Mouse (Mus musculus) small intestine, adult 2 months (tissue): ENCODE measurements around the gene Gm19402. TPM values are rescaled to one million over a fixed set of nuclear protein-coding genes. Genes with fewer than 3 reads are reported as not detected.

Source experiments
- H3K27ac ChIP-seq: fragments of 200-500 bp; 2 replicates; pipeline ENCODE4 v1.5.1; 2012; ENCODE audit warnings: low read depth, low read length, control low read depth, inconsistent platforms; ENCODE audit not compliant: insufficient read depth
- H3K27me3 ChIP-seq: fragments of 200-500 bp; 2 replicates; pipeline ENCODE4 v1.6.1; 2012; ENCODE audit warnings: mild to moderate bottlenecking, moderate library complexity, low read length, inconsistent platforms; ENCODE audit not compliant: control insufficient read depth, insufficient read depth
- H3K36me3 ChIP-seq: fragments of 200-500 bp; 2 replicates; pipeline ENCODE4 v1.6.1; 2012; ENCODE audit warnings: mild to moderate bottlenecking, low read length, control low read depth, inconsistent platforms; ENCODE audit not compliant: control insufficient read depth, insufficient read depth
- H3K4me1 ChIP-seq: fragments of 200-500 bp; 2 replicates; pipeline ENCODE4 v1.6.1; 2012; ENCODE audit warnings: low read length, inconsistent platforms, mixed read lengths; ENCODE audit not compliant: control insufficient read depth, insufficient read depth, insufficient read length
- H3K4me3 ChIP-seq: fragments of 200-500 bp; 2 replicates; pipeline ENCODE4 v1.5.1; 2012; ENCODE audit warnings: low read depth, mild to moderate bottlenecking, control low read depth, inconsistent platforms, low read length, moderate library complexity
- CTCF ChIP-seq: fragments of 200-500 bp; IDR thresholded peaks from 2 replicates; pipeline ENCODE4 v1.5.1; 2012; ENCODE audit warnings: low read depth, mild to moderate bottlenecking, control low read depth, inconsistent platforms, low read length, moderate library complexity, mixed read lengths; ENCODE audit not compliant: insufficient replicate concordance, insufficient read length; ENCODE audit errors: extremely low read depth
- POLR2A ChIP-seq: fragments of 200-500 bp; IDR thresholded peaks from 2 replicates; pipeline ENCODE4 v1.6.1; 2012; ENCODE audit warnings: low read depth, mild to moderate bottlenecking, control low read depth, inconsistent platforms, low read length, moderate library complexity
- WGBS: fragments of 180-500 bp; shearing (Covaris S2); methylation state at CpG from one replicate; pipeline ENCODE4 v1.1.7; 2018; 5-methylcytosine and 5-hydroxymethylcytosine counted together
- polyA plus RNA-seq: library from polyadenylated mRNA; depleted of rRNA; stranded (reverse); fragments of >200 nt; gene quantifications from 2 replicates; pipeline ENCODE4 v1.2.3, GENCODE M21; 2012

Gm19402 gene
- polyA plus RNA-seq, 1 experiment, result not detected

- H3K27me3 ChIP-seq, result no peaks in the 10 kb centered on the region; the same call in 1 of the 2 replicates
- H3K27ac ChIP-seq, result no peak within 1 kb of the TSS
- WGBS, result 6% methylated on average over 22 of the region's 22 CpGs
- H3K4me3 ChIP-seq, result no peak within 1 kb of the TSS
- no peak for TF ChIP-seq POLR2A
- TF ChIP-seq CTCF, result no peak
- H3K4me1 ChIP-seq, result peaks cover 8% of the 10 kb centered on the region
- H3K36me3 ChIP-seq, result no peaks in the 10 kb centered on the region
Measured at GRCm38 (mm10) chr10:77685895-77686664, 4.5 kb downstream of the Gm19402 start, which contains the start of gene Tspear. TSS of gene Tspear (plus strand) at chr10:77686569.

DNA sequence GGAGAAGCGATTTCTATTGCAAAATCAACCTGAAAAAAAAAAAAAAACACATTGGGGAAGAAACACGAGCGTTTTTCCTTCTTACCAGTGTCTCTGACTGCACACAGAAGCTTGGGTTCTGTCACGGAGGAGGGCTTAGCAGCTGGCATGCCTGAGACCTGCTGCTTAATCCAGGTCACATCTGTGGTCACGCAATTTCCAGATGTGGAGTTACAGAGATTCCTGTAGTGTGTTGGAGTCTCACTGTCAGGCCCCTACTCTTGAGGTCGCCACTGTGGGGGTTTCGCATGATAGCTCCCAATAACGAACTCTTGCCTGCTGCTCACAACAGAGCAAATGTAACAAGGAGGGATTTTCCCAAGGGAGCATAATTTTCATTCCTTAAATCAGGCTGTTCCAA, 6.4 kb downstream of the Gm19402 start:
- Histone ChIP-seq H3K27ac (no peak overlapping the region), H3K4me1 (peaks cover 8% of the 10 kb centered on the region), H3K36me3 (no peaks in the 10 kb centered on the region), H3K4me3 (no peak overlapping the region), H3K27me3 (no peaks in the 10 kb centered on the region; the same call in 1 of the 2 replicates)
- no peak for TF ChIP-seq POLR2A
- no peak for TF ChIP-seq CTCF
- 64% methylated on average over 8 of the region's 8 CpGs for WGBS

DNA sequence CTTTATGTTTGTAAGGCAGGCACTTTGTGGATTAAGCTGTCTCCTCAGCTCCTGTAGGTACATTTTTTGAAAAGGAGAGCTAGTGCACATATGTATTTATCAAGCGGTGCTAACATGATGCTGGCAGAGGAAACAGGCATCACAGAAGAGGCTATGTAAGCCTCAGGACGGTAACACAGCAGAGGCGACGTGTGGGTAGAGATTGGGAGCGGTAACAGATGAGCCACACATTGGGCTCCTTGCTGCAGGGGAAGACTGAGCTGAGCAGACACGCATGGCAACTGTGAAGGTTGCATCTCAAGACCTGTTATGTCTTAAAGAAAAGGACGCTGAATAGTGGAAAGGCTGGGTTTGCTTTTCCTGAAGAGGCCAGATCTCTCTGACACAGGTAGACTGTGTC, 7.6 kb downstream of the Gm19402 start:
- WGBS, result 84% methylated on average over 7 of the region's 7 CpGs
- H3K4me1 ChIP-seq, result peaks cover 8% of the 10 kb centered on the region
- no peaks in the 10 kb centered on the region for H3K36me3 ChIP-seq
- TF ChIP-seq CTCF (no peak), POLR2A (no peak)
- peaks cover 2% of the 10 kb centered on the region; the same call in 1 of the 2 replicates for H3K27me3 ChIP-seq
- H3K27ac ChIP-seq, result no peak overlapping the region
- no peak overlapping the region for H3K4me3 ChIP-seq

DNA sequence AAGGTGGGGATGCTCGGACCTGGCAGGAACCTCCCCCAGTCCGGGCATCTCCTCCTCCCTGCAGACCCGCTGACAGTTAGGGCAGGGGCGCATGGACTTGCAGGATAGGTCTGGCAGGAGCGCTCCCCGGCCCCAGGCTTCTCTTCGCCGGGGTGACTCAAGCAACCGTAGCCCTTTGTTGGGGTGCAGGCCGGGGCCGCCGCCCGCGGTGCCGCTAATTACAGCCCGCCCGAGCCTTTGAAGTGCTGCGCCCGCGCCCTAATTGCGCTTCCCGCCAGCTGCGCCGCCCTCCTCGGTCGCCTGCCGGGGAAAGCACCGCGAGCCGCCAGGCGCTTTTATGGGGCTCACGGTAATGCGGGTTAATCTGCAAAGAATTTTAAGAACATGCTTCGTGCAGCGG, 13.0 kb downstream of the Gm19402 start:
- 2% methylated on average over 35 of the region's 35 CpGs for WGBS
- no peak overlapping the region for H3K27ac ChIP-seq
- TF ChIP-seq POLR2A (no peak), CTCF (no peak)
- H3K27me3 ChIP-seq, result peaks cover 11% of the 10 kb centered on the region; the same call in 1 of the 2 replicates
- H3K4me1 ChIP-seq, result peaks cover 4% of the 10 kb centered on the region; the same call in 1 of the 2 replicates
- H3K36me3 ChIP-seq, result no peaks in the 10 kb centered on the region
- H3K4me3 ChIP-seq, result peak overlapping the region; percentile 25

GRCm38 (mm10) chr10:77673765-77674164, 16.8 kb downstream of the Gm19402 start:
- Histone ChIP-seq H3K27ac (no peak overlapping the region), H3K27me3 (peaks cover 11% of the 10 kb centered on the region; the same call in 1 of the 2 replicates), H3K4me1 (peaks cover 4% of the 10 kb centered on the region), H3K4me3 (no peak overlapping the region), H3K36me3 (no peaks in the 10 kb centered on the region)
- 64% methylated on average over 13 of the region's 13 CpGs for WGBS
- no peak for TF ChIP-seq POLR2A
- TF ChIP-seq CTCF, result no peak

DNA sequence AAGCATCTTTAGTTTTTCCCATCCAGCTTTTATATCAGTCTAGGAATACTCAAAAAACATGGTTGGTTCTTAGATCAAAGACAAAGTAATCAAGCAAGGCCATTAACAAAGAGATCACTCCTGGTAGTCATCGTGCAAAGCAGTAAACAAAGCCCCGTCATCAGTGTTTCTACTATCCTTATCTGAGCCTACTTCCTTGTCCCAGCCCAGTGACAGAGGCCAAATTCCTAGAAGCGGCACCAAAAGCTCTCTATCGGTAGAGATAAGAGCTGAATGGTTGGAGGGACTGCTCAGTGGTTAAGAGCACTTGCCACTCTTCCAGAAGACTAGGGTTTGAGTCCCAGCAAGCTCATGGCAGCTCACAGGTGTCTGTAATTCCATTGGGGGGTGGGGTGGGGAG, 19.0 kb downstream of the Gm19402 start:
- no peak for TF ChIP-seq POLR2A
- TF ChIP-seq CTCF, result no peak
- 15% methylated on average over 4 of the region's 4 CpGs for WGBS

GRCm38 (mm10) chr10:77670710-77671109, 19.8 kb downstream of the Gm19402 start:
- H3K4me1 ChIP-seq, result peaks cover 1% of the 10 kb centered on the region
- no peak overlapping the region for H3K4me3 ChIP-seq
- no peak for TF ChIP-seq CTCF
- no peak for TF ChIP-seq POLR2A
- 30% methylated on average over 4 of the region's 4 CpGs for WGBS
- no peak overlapping the region for H3K27ac ChIP-seq
- H3K27me3 ChIP-seq, result no peaks in the 10 kb centered on the region
- no peaks in the 10 kb centered on the region for H3K36me3 ChIP-seq

More for the DNA sequence above, 19.0 kb downstream of the Gm19402 start:
- Histone ChIP-seq H3K27me3 (no peaks in the 10 kb centered on the region), H3K27ac (no peak overlapping the region), H3K4me1 (peaks cover 1% of the 10 kb centered on the region), H3K36me3 (no peaks in the 10 kb centered on the region), H3K4me3 (no peak overlapping the region)
